Comparison of ENCODE assay signal across 8 mouse cellular contexts in the genomic region with DNA sequence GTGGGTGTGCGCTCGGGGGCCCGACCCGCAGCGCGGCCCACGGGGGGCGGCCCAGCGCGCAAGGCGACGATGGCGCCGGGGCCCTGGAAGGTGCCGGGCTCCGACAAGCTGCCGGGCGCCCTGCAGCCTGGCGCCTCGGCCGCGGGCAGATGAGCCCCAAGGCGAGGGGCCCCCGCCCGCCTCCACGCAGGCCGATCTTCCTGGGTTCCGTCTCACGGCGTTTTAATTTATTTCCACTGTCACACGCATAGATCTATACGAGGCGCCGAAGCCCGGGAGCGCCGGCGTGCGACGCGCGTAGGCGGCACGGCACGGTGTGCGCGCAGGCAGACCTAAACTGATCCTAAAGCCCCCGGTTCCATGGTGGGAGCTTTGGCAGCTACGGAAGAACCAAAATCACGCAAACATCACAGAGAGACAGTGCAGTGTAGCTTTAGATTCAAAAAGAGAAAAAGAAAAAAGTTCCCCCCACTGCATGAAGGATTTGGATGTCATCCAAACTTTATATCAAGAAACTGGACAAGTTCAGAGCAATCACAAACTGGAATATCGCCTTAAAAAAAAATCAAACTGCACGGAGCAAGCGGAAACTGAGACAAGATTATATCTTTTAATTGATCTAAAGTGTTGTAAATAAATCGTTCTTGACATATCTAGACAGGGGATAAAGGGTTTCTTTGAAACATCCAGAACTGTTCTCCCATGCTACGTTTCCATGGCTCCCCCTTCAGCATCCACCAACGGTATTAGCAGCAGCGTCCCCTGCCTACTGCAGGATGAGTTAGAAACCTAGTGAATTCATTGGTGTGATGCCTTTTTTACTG.
DNase-seq lines count a peak whose midpoint lies in the region; ATAC-seq and TF ChIP-seq lines count a peak whose summit lies in the region.

No protein-coding gene starts in this region.

- H3K27me3 ChIP-seq in forebrain, embryonic 12.5 days = no peaks in the 10 kb centered on the region
- H3K27me3 ChIP-seq in hindbrain, embryonic 15.5 days = no peaks in the 10 kb centered on the region
- H3K27me3 ChIP-seq in midbrain, embryonic 13.5 days = no peaks in the 10 kb centered on the region

- no peak for TF ChIP-seq POLR2A in brain, embryonic 14.5 days (IDR thresholded peaks at IDR 0.05; ENCODE audit: borderline replicate concordance, extremely low read depth, insufficient read depth, insufficient read length, poor library complexity, severe bottlenecking)

- intact Hi-C loops in left cerebral cortex, postnatal 4 days (cut with DNase I) = loop anchor here (5.0 kb wide), 1 partner anchor 795 kb away; no protein-coding TSS in a partner anchor

- peak overlapping the region; percentile 99 for H3K27ac ChIP-seq in forebrain, embryonic 12.5 days
- H3K27ac ChIP-seq in hindbrain, embryonic 15.5 days (replicated peaks) = peak overlapping the region; percentile 97
- peak overlapping the region; percentile 98 for H3K27ac ChIP-seq in midbrain, embryonic 13.5 days

- no peaks in the 10 kb centered on the region for H3K9me3 ChIP-seq in forebrain, embryonic 12.5 days
- no peaks in the 10 kb centered on the region for H3K9me3 ChIP-seq in hindbrain, embryonic 15.5 days
- no peaks in the 10 kb centered on the region for H3K9me3 ChIP-seq in midbrain, embryonic 13.5 days

- H3K36me3 ChIP-seq in forebrain, embryonic 12.5 days (replicated peaks) = no peaks in the 10 kb centered on the region
- H3K36me3 ChIP-seq in hindbrain, embryonic 15.5 days = no peaks in the 10 kb centered on the region
- H3K36me3 ChIP-seq in midbrain, embryonic 13.5 days = peaks cover 2% of the 10 kb centered on the region; the same call in 1 of the 2 replicates

- 1% methylated on average over 57 of the region's 57 CpGs for WGBS in forebrain, embryonic 12.5 days
- WGBS in hindbrain, embryonic 15.5 days = 1% methylated on average over 57 of the region's 57 CpGs
- under 1% methylated on average over 56 of the region's 57 CpGs for WGBS in midbrain, embryonic 13.5 days

- peak overlapping the region; percentile 94 for H3K9ac ChIP-seq in forebrain, embryonic 12.5 days
- peak overlapping the region; percentile 76 for H3K9ac ChIP-seq in hindbrain, embryonic 15.5 days
- H3K9ac ChIP-seq in midbrain, embryonic 13.5 days (replicated peaks) = peak overlapping the region; percentile 90

- DNase-seq in ovary, postnatal 14 days (ENCODE audit: low spot score) = peak; percentile 9
- DNase-seq in ovary, adult 18-20 months (ENCODE audit: low spot score) = no peak
- peak; percentile 89 for DNase-seq in brain, embryonic 14.5 days (ENCODE audit: low read depth)
- peak; percentile 44 for DNase-seq in left cerebral cortex, postnatal 4 days
- peak; percentile 13 to 14 for DNase-seq in thymus, adult 18-20 months

- H3K4me2 ChIP-seq in forebrain, embryonic 12.5 days = peak overlapping the region; percentile 71
- H3K4me2 ChIP-seq in hindbrain, embryonic 15.5 days = peak overlapping the region; percentile 88
- peak overlapping the region; percentile 73 for H3K4me2 ChIP-seq in midbrain, embryonic 13.5 days (replicated peaks)

- peak overlapping the region; percentile 75 for H3K4me3 ChIP-seq in forebrain, embryonic 12.5 days (replicated peaks)
- peak overlapping the region; percentile 60 for H3K4me3 ChIP-seq in hindbrain, embryonic 15.5 days
- peak overlapping the region; percentile 69 for H3K4me3 ChIP-seq in midbrain, embryonic 13.5 days (replicated peaks)

- ATAC-seq in forebrain, embryonic 12.5 days (ENCODE audit: low FRiP score) = peak; percentile 71
- peak; percentile 57 for ATAC-seq in hindbrain, embryonic 15.5 days (ENCODE audit: low FRiP score, low read depth)
- ATAC-seq in midbrain, embryonic 13.5 days = peak; percentile 49; the same call in 1 of the 2 replicates

- TF ChIP-seq CTCF in brain, embryonic 14.5 days (IDR thresholded peaks at IDR 0.05; ENCODE audit: borderline replicate concordance, extremely low read depth, insufficient read depth, insufficient read length) = peak; percentile 35; the same call in 1 of the 2 replicates

- H3K4me1 ChIP-seq in forebrain, embryonic 12.5 days = peaks cover 9% of the 10 kb centered on the region; the same call in 1 of the 2 replicates
- peaks cover 17% of the 10 kb centered on the region for H3K4me1 ChIP-seq in hindbrain, embryonic 15.5 days (replicated peaks)
- peaks cover 20% of the 10 kb centered on the region for H3K4me1 ChIP-seq in midbrain, embryonic 13.5 days (replicated peaks)
